Mouse (Mus musculus) cerebellum, adult 2 months (tissue): ENCODE data around the gene Pskh1.

Experiments
- CTCF ChIP-seq: fragments of 200-500 bp; IDR thresholded peaks from 2 replicates; pipeline ENCODE4 v1.5.1; 2011; ENCODE audit warnings: low read depth, mild to moderate bottlenecking, control low read depth, low read length, moderate library complexity, borderline replicate concordance; ENCODE audit not compliant: insufficient read depth
- POLR2A ChIP-seq: fragments of 200-500 bp; IDR thresholded peaks from 2 replicates; pipeline ENCODE4 v1.6.1; 2011; ENCODE audit warnings: low read length, control low read depth, borderline replicate concordance; ENCODE audit not compliant: insufficient read depth

DNA sequence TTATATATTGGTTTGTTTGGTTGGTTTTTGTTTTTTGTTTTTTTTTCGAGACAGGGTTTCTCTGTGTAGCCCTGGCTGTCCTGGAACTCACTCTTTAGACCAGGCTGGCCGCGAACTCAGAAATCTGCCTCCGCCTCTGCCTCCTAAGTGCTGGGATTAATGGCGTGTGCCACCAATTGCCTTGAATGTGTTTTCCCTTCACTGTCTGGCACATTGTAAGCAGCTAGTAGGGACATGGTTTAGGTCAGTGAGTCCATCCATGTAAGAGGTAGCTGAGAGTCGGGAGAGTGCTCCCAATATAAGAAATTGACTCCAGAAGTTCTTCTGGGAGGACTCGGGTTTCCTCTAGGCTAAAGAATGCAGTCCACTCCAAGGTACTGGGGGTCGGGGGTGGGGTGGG is 45.9 kb upstream of the Pskh1 start:
- TF ChIP-seq POLR2A (no peak), CTCF (no peak)
